Mouse (Mus musculus): ENCODE data around the gene Ifnl2. TPM values are rescaled to one million over a fixed set of nuclear protein-coding genes. Genes with fewer than 3 reads are reported as not detected.

Gene Ifnl2
- total and polyA plus RNA-seq, 3 experiments: not detected

DNA sequence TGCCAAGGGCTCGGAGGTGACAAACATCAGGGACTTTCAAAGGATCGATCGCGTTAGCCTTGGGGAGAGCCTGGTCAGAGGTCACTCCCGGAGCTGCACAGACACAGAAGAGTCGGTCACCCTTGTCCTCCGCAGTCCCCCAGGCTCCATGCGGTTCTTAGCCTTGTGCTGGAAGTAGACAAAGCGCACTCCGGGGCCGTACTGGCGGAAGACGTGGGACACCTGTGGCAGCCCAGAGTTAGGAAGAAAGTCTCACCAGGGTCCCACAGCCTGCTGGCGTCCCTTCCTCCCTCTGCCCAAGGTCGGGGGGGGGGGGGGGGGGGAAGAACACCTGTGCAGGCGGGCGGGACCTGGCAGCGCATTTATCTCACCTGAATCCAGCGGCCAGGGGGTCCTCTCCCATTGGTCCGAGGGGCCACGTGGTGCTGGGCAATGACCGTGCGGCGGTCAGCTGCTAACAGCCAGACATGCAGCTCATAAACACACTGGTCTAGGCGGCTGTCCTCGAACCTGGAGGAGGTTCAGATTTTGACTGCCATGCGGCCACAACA lies 33.9 kb upstream of the Ifnl2 start:
- no peak for DNase-seq (ENCODE audit: low read depth, low spot score)
- Histone ChIP-seq H3K27me3 (ENCODE audit: control insufficient read depth in 1 of 2, insufficient read depth in 2 of 2, low read length in 2 of 2) (no peaks in the 10 kb centered on the region; a peak in 1 of 4 replicates), H3K4me1 (ENCODE audit: control insufficient read depth in 1 of 2, insufficient read depth in 2 of 2, low read length in 2 of 2) (0 out of 4 replicates have a peak, but pooled peaks cover 0 to 3% of the 10 kb centered on the region in 2 experiments), H3K4me3 (ENCODE audit: control insufficient read depth in 1 of 2, insufficient read depth in 1 of 2, low read depth in 2 of 2, low read length in 2 of 2) (no peak overlapping the region), H3K79me2 (ENCODE audit: control insufficient read depth, insufficient read depth, low read length, poor library complexity) (no peaks in the 10 kb centered on the region), H3K9ac (ENCODE audit: control insufficient read depth, low read depth, low read length, poor library complexity, severe bottlenecking) (no peak overlapping the region), H3K9me3 (replicated peaks; ENCODE audit: insufficient read depth, low read length) (no peaks in the 10 kb centered on the region), H3K27ac (ENCODE audit: control insufficient read depth, low read depth, low read length) (no peak overlapping the region), H3K36me3 (ENCODE audit: control insufficient read depth in 1 of 2, insufficient read depth in 2 of 2, low read length in 2 of 2) (no peaks in the 10 kb centered on the region)
- TF ChIP-seq ELF1 (IDR thresholded peaks at IDR 0.05; ENCODE audit: low read depth, low read length) (no peak), TCF12 (IDR thresholded peaks at IDR 0.05; ENCODE audit: low read depth, low read length) (no peak), MYC (IDR thresholded peaks at IDR 0.05; ENCODE audit: low read depth, low read length) (no peak), BHLHE40 (IDR thresholded peaks at IDR 0.05; ENCODE audit: borderline replicate concordance, low read depth, low read length) (no peak), SIN3A (IDR thresholded peaks at IDR 0.05; ENCODE audit: low read length) (no peak), RCOR1 (IDR thresholded peaks at IDR 0.05; ENCODE audit: low read depth, low read length) (no peak), CTCF (IDR thresholded peaks at IDR 0.05 in 2 of 3, conservative IDR thresholded peaks at IDR 0.05 in 1 of 3; ENCODE audit: control insufficient read depth in 1 of 3, insufficient read depth in 1 of 3, low read depth in 2 of 3, low read length in 3 of 3, poor library complexity in 1 of 3, severe bottlenecking in 1 of 3) (no peak), ETS1 (IDR thresholded peaks at IDR 0.05; ENCODE audit: low read depth, low read length) (no peak), SMC3 (IDR thresholded peaks at IDR 0.05; ENCODE audit: low read depth, low read length) (no peak), E2F4 (IDR thresholded peaks at IDR 0.05; ENCODE audit: borderline replicate concordance, low read depth, low read length) (no peak), USF1 (IDR thresholded peaks at IDR 0.05; ENCODE audit: low read depth, low read length) (no peak), MYB (IDR thresholded peaks at IDR 0.05; ENCODE audit: low read depth, low read length) (no peak), TAL1 (IDR thresholded peaks at IDR 0.05; ENCODE audit: low read length) (no peak), CHD1 (IDR thresholded peaks at IDR 0.05; ENCODE audit: low read depth, low read length) (no peak), GABPA (IDR thresholded peaks at IDR 0.05; ENCODE audit: low read depth, low read length) (no peak), MAFK (IDR thresholded peaks at IDR 0.05; ENCODE audit: borderline replicate concordance, low read depth, low read length) (no peak), UBTF (IDR thresholded peaks at IDR 0.05; ENCODE audit: borderline replicate concordance, insufficient read depth, low read depth, low read length) (no peak), KAT2A (conservative IDR thresholded peaks at IDR 0.05; ENCODE audit: low read depth, low read length) (no peak), NELFE (IDR thresholded peaks at IDR 0.05; ENCODE audit: low read depth, low read length) (no peak)

DNA sequence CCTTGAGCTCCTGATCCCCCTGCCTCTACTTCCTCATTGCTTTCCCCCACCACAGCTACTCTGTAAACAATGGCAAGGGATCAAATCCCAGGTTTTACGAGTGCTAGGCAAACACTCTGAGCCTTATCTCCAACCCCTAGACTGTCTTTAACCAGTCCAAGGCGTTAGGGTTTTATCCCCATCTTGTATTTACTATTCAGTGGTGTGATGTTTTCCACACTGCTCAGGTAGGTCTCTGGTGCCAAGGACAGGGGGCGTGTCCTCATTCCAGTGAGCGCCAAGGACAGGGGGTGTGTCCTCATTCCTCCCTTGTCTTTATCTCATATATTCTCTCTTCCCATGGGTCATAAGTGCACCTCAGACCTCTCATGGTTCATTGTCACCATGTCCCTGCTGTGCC lies 30.3 kb upstream of the Ifnl2 start, which contains the start of gene Sycn:
Gene Sycn (plus strand): TSS at position 360 of the 400 bp plus-strand sequence.
- Histone ChIP-seq H3K27ac (ENCODE audit: control insufficient read depth, low read depth, low read length) (no peak within 1 kb of the TSS), H3K9ac (ENCODE audit: control insufficient read depth, low read depth, low read length, poor library complexity, severe bottlenecking) (no peak within 1 kb of the TSS), H3K4me1 (ENCODE audit: control insufficient read depth in 1 of 2, insufficient read depth in 2 of 2, low read length in 2 of 2) (no peaks in the 10 kb centered on the region), H3K4me3 (ENCODE audit: control insufficient read depth in 1 of 2, insufficient read depth in 1 of 2, low read depth in 2 of 2, low read length in 2 of 2) (no peak within 1 kb of the TSS), H3K27me3 (ENCODE audit: control insufficient read depth in 1 of 2, insufficient read depth in 2 of 2, low read length in 2 of 2) (no peaks in the 10 kb centered on the region), H3K9me3 (replicated peaks; ENCODE audit: insufficient read depth, low read length) (no peaks in the 10 kb centered on the region), H3K79me2 (ENCODE audit: control insufficient read depth, insufficient read depth, low read length, poor library complexity) (no peaks in the 10 kb centered on the region), H3K36me3 (ENCODE audit: control insufficient read depth in 1 of 2, insufficient read depth in 2 of 2, low read length in 2 of 2) (no peaks in the 10 kb centered on the region)
- TF ChIP-seq E2F4 (IDR thresholded peaks at IDR 0.05; ENCODE audit: borderline replicate concordance, low read depth, low read length): no peak
- no peak for TF ChIP-seq CHD2 (IDR thresholded peaks at IDR 0.05; ENCODE audit: low read length)
- TF ChIP-seq POLR2AphosphoS2 (IDR thresholded peaks at IDR 0.05; ENCODE audit: low read length): no peak
- TF ChIP-seq SIN3A (IDR thresholded peaks at IDR 0.05; ENCODE audit: low read length): no peak
- no peak for TF ChIP-seq ELF1 (IDR thresholded peaks at IDR 0.05; ENCODE audit: low read depth, low read length)
- no peak for TF ChIP-seq MYC (IDR thresholded peaks at IDR 0.05; ENCODE audit: low read depth, low read length)
- no peak for TF ChIP-seq TCF12 (IDR thresholded peaks at IDR 0.05; ENCODE audit: low read depth, low read length)
- TF ChIP-seq RAD21 (IDR thresholded peaks at IDR 0.05; ENCODE audit: low read depth, low read length): no peak
- TF ChIP-seq BHLHE40 (IDR thresholded peaks at IDR 0.05; ENCODE audit: borderline replicate concordance, low read depth, low read length): no peak
- no peak for TF ChIP-seq EP300 (IDR thresholded peaks at IDR 0.05; ENCODE audit: low read depth in 1 of 2, low read length in 2 of 2)
- no peak for TF ChIP-seq RCOR1 (IDR thresholded peaks at IDR 0.05; ENCODE audit: low read depth, low read length)
- no peak for TF ChIP-seq ZMIZ1 (IDR thresholded peaks at IDR 0.05; ENCODE audit: low read depth, low read length)
- no peak for TF ChIP-seq ETS1 (IDR thresholded peaks at IDR 0.05; ENCODE audit: low read depth, low read length)
- TF ChIP-seq USF2 (IDR thresholded peaks at IDR 0.05; ENCODE audit: borderline replicate concordance in 1 of 2, insufficient read depth in 1 of 2, low read depth in 1 of 2, low read length in 2 of 2): no peak
- TF ChIP-seq GABPA (IDR thresholded peaks at IDR 0.05; ENCODE audit: low read depth, low read length): no peak
- TF ChIP-seq JUND (IDR thresholded peaks at IDR 0.05; ENCODE audit: low read depth, low read length): no peak
- TF ChIP-seq ZKSCAN1 (IDR thresholded peaks at IDR 0.05; ENCODE audit: low read depth, low read length): no peak
- TF ChIP-seq MXI1 (IDR thresholded peaks at IDR 0.05; ENCODE audit: low read depth, low read length): no peak
- no peak for DNase-seq (ENCODE audit: low read depth, low spot score)

All from MEL (cell line).